Mouse (Mus musculus) G1E (cell line): Measurements from ENCODE around the gene Tm4sf20.

Experiments
- CTCF ChIP-seq: IDR thresholded peaks from 2 replicates; pipeline ENCODE4 v1.5.1; 2012; ENCODE audit warnings: low read depth, low read length, inconsistent platforms, mixed read lengths
- GATA1 ChIP-seq: IDR thresholded peaks from 2 replicates; pipeline ENCODE4 v1.6.1; 2012; ENCODE audit warnings: borderline replicate concordance, low read length, inconsistent platforms, mixed read lengths
- POLR2AphosphoS5 ChIP-seq: IDR thresholded peaks from 2 replicates; pipeline ENCODE4 v1.6.1; 2012; ENCODE audit warnings: low read depth, low read length, inconsistent platforms; ENCODE audit not compliant: insufficient replicate concordance
- TAL1 ChIP-seq: conservative IDR thresholded peaks from 2 replicates; pipeline ENCODE4 v1.6.1; 2012; ENCODE audit warnings: low read depth, low read length, inconsistent platforms, mixed read lengths

- no peak for TF ChIP-seq CTCF
- no peak for TF ChIP-seq TAL1
- no peak for TF ChIP-seq GATA1
- no peak for TF ChIP-seq POLR2AphosphoS5
These were observed 1.6 kb downstream of the Tm4sf20 start for GRCm38 (mm10) chr1:82766641-82767040.
